Mouse (Mus musculus) olfactory bulb, adult 2 months (tissue): ENCODE measurements around the gene Fam110a.

Experiments used
- CTCF ChIP-seq: fragments of 200-500 bp; IDR thresholded peaks from 2 replicates; pipeline ENCODE4 v1.5.1; 2012; ENCODE audit warnings: low read depth, mild to moderate bottlenecking, low read length, moderate library complexity; ENCODE audit not compliant: insufficient read depth
- POLR2A ChIP-seq: fragments of 200-500 bp; IDR thresholded peaks from 2 replicates; pipeline ENCODE4 v1.6.1; 2012; ENCODE audit warnings: mild to moderate bottlenecking, low read depth, low read length, moderate library complexity; ENCODE audit not compliant: insufficient read depth

DNA sequence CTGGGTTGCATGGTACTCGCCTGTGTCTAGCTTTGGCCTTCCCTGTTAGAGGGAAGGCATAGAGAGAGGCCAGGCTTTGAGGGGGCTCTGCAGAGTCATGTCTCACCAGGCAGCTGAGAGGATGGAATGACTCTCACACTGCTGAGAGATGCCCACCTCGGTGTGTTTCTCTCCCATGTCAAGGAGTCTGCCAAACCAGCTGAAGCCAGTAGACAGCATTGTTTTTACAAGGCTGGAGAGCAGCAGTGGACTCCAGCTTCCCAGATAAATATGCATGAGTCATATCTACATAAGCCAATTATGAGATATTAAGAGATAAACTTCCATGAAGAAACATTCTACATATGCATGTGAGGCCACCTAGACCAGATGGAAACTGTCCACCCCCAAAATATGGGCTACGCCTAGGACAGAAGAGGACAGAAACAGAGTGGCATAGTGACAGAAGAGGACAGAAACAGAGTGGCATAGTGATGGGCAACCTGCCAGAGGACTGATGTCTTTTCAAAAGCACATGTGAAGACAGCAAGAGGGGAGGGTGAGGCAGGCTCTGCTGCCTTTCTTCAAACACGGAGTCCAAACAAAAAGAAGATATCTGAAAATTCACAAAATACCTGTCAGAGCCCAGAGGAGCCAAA, 23.4 kb downstream of the Fam110a start:
- no peak for TF ChIP-seq CTCF
- no peak for TF ChIP-seq POLR2A
